Mouse (Mus musculus): ENCODE results near the gene Cma1. TPM values are rescaled to one million over a fixed set of nuclear protein-coding genes. Genes with fewer than 3 reads are reported as not detected.

Cma1 gene
- not detected for polyA plus RNA-seq (2014; fragmentation: Illumina TruSeq; extraction: RNeasy Lipid Tissue Mini Kit (QIAGEN cat#74804); ENCODE audit: low read depth, low replicate concordance)

GRCm38 (mm10) chr14:55944575-55944974, at the start of gene Cma1:
Cma1 (minus strand) TSS chr14:55944675.

GRCm38 (mm10) chr14:55950346-55951030, 6.0 kb upstream of the Cma1 start, which contains the start of gene Cma2:
Cma2 (plus strand) TSS chr14:55950980.

GRCm38 (mm10) chr14:55899701-55900413, 44.6 kb downstream of the Cma1 start, which contains the start of gene Sdr39u1:
Sdr39u1 (minus strand) TSS chr14:55900293.

Other genes starting within 250 kb of the Cma1 start
- gene Tgm1, start 230.7 kb downstream of the Cma1 start, polyA plus RNA-seq (2014; fragmentation: Illumina TruSeq; extraction: RNeasy Lipid Tissue Mini Kit (QIAGEN cat#74804); ENCODE audit: low read depth, low replicate concordance) = not detected
- gene Rabggta, start 222.4 kb downstream of the Cma1 start, polyA plus RNA-seq (2014; fragmentation: Illumina TruSeq; extraction: RNeasy Lipid Tissue Mini Kit (QIAGEN cat#74804); ENCODE audit: low read depth, low replicate concordance) = 0.35 TPM
- 45.7 TPM for gene Dhrs1, start 199.0 kb downstream of the Cma1 start, polyA plus RNA-seq (2014; fragmentation: Illumina TruSeq; extraction: RNeasy Lipid Tissue Mini Kit (QIAGEN cat#74804); ENCODE audit: low read depth, low replicate concordance)
- 53.9 TPM for gene Nop9, start 199.0 kb downstream of the Cma1 start, polyA plus RNA-seq (2014; fragmentation: Illumina TruSeq; extraction: RNeasy Lipid Tissue Mini Kit (QIAGEN cat#74804); ENCODE audit: low read depth, low replicate concordance)
- not detected for gene Cideb, start 186.2 kb downstream of the Cma1 start, polyA plus RNA-seq (2014; fragmentation: Illumina TruSeq; extraction: RNeasy Lipid Tissue Mini Kit (QIAGEN cat#74804); ENCODE audit: low read depth, low replicate concordance)
- gene Ltb4r2, start 183.2 kb downstream of the Cma1 start, polyA plus RNA-seq (2014; fragmentation: Illumina TruSeq; extraction: RNeasy Lipid Tissue Mini Kit (QIAGEN cat#74804); ENCODE audit: low read depth, low replicate concordance) = not detected
- gene Ltb4r1, start 178.7 kb downstream of the Cma1 start, polyA plus RNA-seq (2014; fragmentation: Illumina TruSeq; extraction: RNeasy Lipid Tissue Mini Kit (QIAGEN cat#74804); ENCODE audit: low read depth, low replicate concordance) = not detected
- gene Adcy4, start 160.6 kb downstream of the Cma1 start, polyA plus RNA-seq (2014; fragmentation: Illumina TruSeq; extraction: RNeasy Lipid Tissue Mini Kit (QIAGEN cat#74804); ENCODE audit: low read depth, low replicate concordance) = 0.06 TPM
- gene Ripk3, start 155.8 kb downstream of the Cma1 start, polyA plus RNA-seq (2014; fragmentation: Illumina TruSeq; extraction: RNeasy Lipid Tissue Mini Kit (QIAGEN cat#74804); ENCODE audit: low read depth, low replicate concordance) = 0.69 TPM
- 0.11 TPM for gene Nfatc4, start 121.5 kb downstream of the Cma1 start, polyA plus RNA-seq (2014; fragmentation: Illumina TruSeq; extraction: RNeasy Lipid Tissue Mini Kit (QIAGEN cat#74804); ENCODE audit: low read depth, low replicate concordance)
- 0.03 TPM for gene Nynrin, start 90.7 kb downstream of the Cma1 start, polyA plus RNA-seq (2014; fragmentation: Illumina TruSeq; extraction: RNeasy Lipid Tissue Mini Kit (QIAGEN cat#74804); ENCODE audit: low read depth, low replicate concordance)
- 0.38 TPM for gene Cbln3, start 60.3 kb downstream of the Cma1 start, polyA plus RNA-seq (2014; fragmentation: Illumina TruSeq; extraction: RNeasy Lipid Tissue Mini Kit (QIAGEN cat#74804); ENCODE audit: low read depth, low replicate concordance)
- 2.2 TPM for gene Khnyn, start 59.7 kb downstream of the Cma1 start, polyA plus RNA-seq (2014; fragmentation: Illumina TruSeq; extraction: RNeasy Lipid Tissue Mini Kit (QIAGEN cat#74804); ENCODE audit: low read depth, low replicate concordance)
- 15.9 TPM for gene Sdr39u1, start 44.4 kb downstream of the Cma1 start, polyA plus RNA-seq (2014; fragmentation: Illumina TruSeq; extraction: RNeasy Lipid Tissue Mini Kit (QIAGEN cat#74804); ENCODE audit: low read depth, low replicate concordance)
- gene Cma2, start 6.3 kb upstream of the Cma1 start, polyA plus RNA-seq (2014; fragmentation: Illumina TruSeq; extraction: RNeasy Lipid Tissue Mini Kit (QIAGEN cat#74804); ENCODE audit: low read depth, low replicate concordance) = not detected
- gene Mcpt1, start 73.3 kb upstream of the Cma1 start, polyA plus RNA-seq (2014; fragmentation: Illumina TruSeq; extraction: RNeasy Lipid Tissue Mini Kit (QIAGEN cat#74804); ENCODE audit: low read depth, low replicate concordance) = not detected
- not detected for gene Mcpt9, start 85.8 kb upstream of the Cma1 start, polyA plus RNA-seq (2014; fragmentation: Illumina TruSeq; extraction: RNeasy Lipid Tissue Mini Kit (QIAGEN cat#74804); ENCODE audit: low read depth, low replicate concordance)
- gene Mcpt2, start 97.4 kb upstream of the Cma1 start, polyA plus RNA-seq (2014; fragmentation: Illumina TruSeq; extraction: RNeasy Lipid Tissue Mini Kit (QIAGEN cat#74804); ENCODE audit: low read depth, low replicate concordance) = not detected
- gene Mcpt4, start 117.6 kb upstream of the Cma1 start, polyA plus RNA-seq (2014; fragmentation: Illumina TruSeq; extraction: RNeasy Lipid Tissue Mini Kit (QIAGEN cat#74804); ENCODE audit: low read depth, low replicate concordance) = 0.25 TPM
- gene Mcpt8, start 140.6 kb upstream of the Cma1 start, polyA plus RNA-seq (2014; fragmentation: Illumina TruSeq; extraction: RNeasy Lipid Tissue Mini Kit (QIAGEN cat#74804); ENCODE audit: low read depth, low replicate concordance) = not detected
- gene Ctsg, start 157.9 kb upstream of the Cma1 start, polyA plus RNA-seq (2014; fragmentation: Illumina TruSeq; extraction: RNeasy Lipid Tissue Mini Kit (QIAGEN cat#74804); ENCODE audit: low read depth, low replicate concordance) = not detected
- not detected for gene Gzme, start 175.9 kb upstream of the Cma1 start, polyA plus RNA-seq (2014; fragmentation: Illumina TruSeq; extraction: RNeasy Lipid Tissue Mini Kit (QIAGEN cat#74804); ENCODE audit: low read depth, low replicate concordance)
- not detected for gene Gzmd, start 187.9 kb upstream of the Cma1 start, polyA plus RNA-seq (2014; fragmentation: Illumina TruSeq; extraction: RNeasy Lipid Tissue Mini Kit (QIAGEN cat#74804); ENCODE audit: low read depth, low replicate concordance)
- not detected for gene Gzmg, start 214.9 kb upstream of the Cma1 start, polyA plus RNA-seq (2014; fragmentation: Illumina TruSeq; extraction: RNeasy Lipid Tissue Mini Kit (QIAGEN cat#74804); ENCODE audit: low read depth, low replicate concordance)
- 39.5 TPM for gene Gzmn, start 229.9 kb upstream of the Cma1 start, polyA plus RNA-seq (2014; fragmentation: Illumina TruSeq; extraction: RNeasy Lipid Tissue Mini Kit (QIAGEN cat#74804); ENCODE audit: low read depth, low replicate concordance)

Measured in testis, adult 10 weeks (tissue).